Mouse (Mus musculus) 416B (cell line): ENCODE measurements around the gene Fxyd5.

Experiments used
- DNase-seq: peaks from one replicate; pipeline ENCODE4 v3.0.0; 2011; ENCODE audit warnings: low read depth

Gene Fxyd5

GRCm38 (mm10) chr7:31040281-31041022, 1.8 kb downstream of the Fxyd5 start:
- peak; percentile 45 for DNase-seq

- DNase-seq, result no peak
Observed at GRCm38 (mm10) chr7:31039011-31039410, 3.3 kb downstream of the Fxyd5 start.

- peak; percentile 80 for DNase-seq
Observed at GRCm38 (mm10) chr7:31037675-31038074, 4.6 kb downstream of the Fxyd5 start.

- peak; percentile 96 for DNase-seq
Observed at GRCm38 (mm10) chr7:31036917-31037316, 5.4 kb downstream of the Fxyd5 start.

- no peak for DNase-seq
Observed at GRCm38 (mm10) chr7:31035291-31035690, 7.0 kb downstream of the Fxyd5 start.

GRCm38 (mm10) chr7:31034789-31035188, 7.5 kb downstream of the Fxyd5 start:
- peak; percentile 61 for DNase-seq

GRCm38 (mm10) chr7:31033409-31034165, 8.7 kb downstream of the Fxyd5 start:
- peak; percentile 85 for DNase-seq

- peak; percentile 88 for DNase-seq
Observed at GRCm38 (mm10) chr7:31031731-31032130, 10.6 kb downstream of the Fxyd5 start.

GRCm38 (mm10) chr7:31030717-31031116, 11.6 kb downstream of the Fxyd5 start:
- peak; percentile 76 for DNase-seq

- DNase-seq, result peak; percentile 80
Observed at GRCm38 (mm10) chr7:31028609-31029008, 13.7 kb downstream of the Fxyd5 start.

- DNase-seq, result peak; percentile 83
Observed at GRCm38 (mm10) chr7:31017104-31017901, 25.0 kb downstream of the Fxyd5 start.

- DNase-seq, result no peak
Observed at GRCm38 (mm10) chr7:31012971-31013370, 29.3 kb downstream of the Fxyd5 start.

- DNase-seq, result no peak
Observed at GRCm38 (mm10) chr7:31008889-31009288, 33.4 kb downstream of the Fxyd5 start.

- DNase-seq, result peak; percentile 78
Observed at GRCm38 (mm10) chr7:31008175-31008574, 34.1 kb downstream of the Fxyd5 start.

- DNase-seq, result peak; percentile 71
Observed at GRCm38 (mm10) chr7:31007775-31008174, 34.5 kb downstream of the Fxyd5 start.

GRCm38 (mm10) chr7:31002650-31003049, 39.6 kb downstream of the Fxyd5 start:
- DNase-seq, result peak; percentile 99

GRCm38 (mm10) chr7:31000505-31001020, 41.7 kb downstream of the Fxyd5 start:
- peak; percentile 98 for DNase-seq

GRCm38 (mm10) chr7:30996491-30996890, 45.8 kb downstream of the Fxyd5 start:
- DNase-seq, result peak; percentile 28

- DNase-seq, result no peak
Observed at GRCm38 (mm10) chr7:30993986-30994385, 48.3 kb downstream of the Fxyd5 start.

GRCm38 (mm10) chr7:30992148-30992547, 50.1 kb downstream of the Fxyd5 start:
- peak; percentile 25 for DNase-seq

- no peak for DNase-seq
Observed at GRCm38 (mm10) chr7:30988519-30989162, 53.6 kb downstream of the Fxyd5 start.

- DNase-seq, result no peak
Observed at GRCm38 (mm10) chr7:30985357-30985756, 56.9 kb downstream of the Fxyd5 start.
